Mouse (Mus musculus) olfactory bulb, adult 2 months (tissue): Measurements from ENCODE around the gene Slc52a3. TPM values are rescaled to one million over a fixed set of nuclear protein-coding genes. Genes with fewer than 3 reads are reported as not detected.
"Not testable (repeated sequence)": the region's sequence is repeated elsewhere in the genome, so short reads cannot be mapped to it uniquely, and the experiment has no call there.

ENCODE experiments used
- H3K27ac ChIP-seq: fragments of 200-500 bp; 2 replicates; pipeline ENCODE4 v1.5.1; 2012; ENCODE audit warnings: low read depth, low read length; ENCODE audit not compliant: insufficient read depth
- H3K4me1 ChIP-seq: fragments of 200-500 bp; 2 replicates; pipeline ENCODE4 v1.6.1; 2012; ENCODE audit warnings: low read length; ENCODE audit not compliant: control insufficient read depth, insufficient read depth
- H3K4me3 ChIP-seq: fragments of 200-500 bp; 2 replicates; pipeline ENCODE4 v1.5.1; 2012; ENCODE audit warnings: mild to moderate bottlenecking, low read depth, low read length, moderate library complexity; ENCODE audit not compliant: insufficient read depth
- CTCF ChIP-seq: fragments of 200-500 bp; IDR thresholded peaks from 2 replicates; pipeline ENCODE4 v1.5.1; 2012; ENCODE audit warnings: low read depth, mild to moderate bottlenecking, low read length, moderate library complexity; ENCODE audit not compliant: insufficient read depth
- POLR2A ChIP-seq: fragments of 200-500 bp; IDR thresholded peaks from 2 replicates; pipeline ENCODE4 v1.6.1; 2012; ENCODE audit warnings: mild to moderate bottlenecking, low read depth, low read length, moderate library complexity; ENCODE audit not compliant: insufficient read depth
- WGBS: fragments of 180-500 bp; shearing (Covaris S2); methylation state at CpG from one replicate; pipeline ENCODE4 v1.1.7; 2018; 5-methylcytosine and 5-hydroxymethylcytosine counted together
- polyA plus RNA-seq: library from polyadenylated mRNA; stranded (reverse); fragments of >200 nt; gene quantifications from 2 replicates; pipeline ENCODE4 v1.2.4, GENCODE M21; 2012; ENCODE audit warnings: low replicate concordance; ENCODE audit not compliant: missing spikeins, insufficient read depth, insufficient read length

Slc52a3 gene
- polyA plus RNA-seq, 1 experiment: not detected

DNA sequence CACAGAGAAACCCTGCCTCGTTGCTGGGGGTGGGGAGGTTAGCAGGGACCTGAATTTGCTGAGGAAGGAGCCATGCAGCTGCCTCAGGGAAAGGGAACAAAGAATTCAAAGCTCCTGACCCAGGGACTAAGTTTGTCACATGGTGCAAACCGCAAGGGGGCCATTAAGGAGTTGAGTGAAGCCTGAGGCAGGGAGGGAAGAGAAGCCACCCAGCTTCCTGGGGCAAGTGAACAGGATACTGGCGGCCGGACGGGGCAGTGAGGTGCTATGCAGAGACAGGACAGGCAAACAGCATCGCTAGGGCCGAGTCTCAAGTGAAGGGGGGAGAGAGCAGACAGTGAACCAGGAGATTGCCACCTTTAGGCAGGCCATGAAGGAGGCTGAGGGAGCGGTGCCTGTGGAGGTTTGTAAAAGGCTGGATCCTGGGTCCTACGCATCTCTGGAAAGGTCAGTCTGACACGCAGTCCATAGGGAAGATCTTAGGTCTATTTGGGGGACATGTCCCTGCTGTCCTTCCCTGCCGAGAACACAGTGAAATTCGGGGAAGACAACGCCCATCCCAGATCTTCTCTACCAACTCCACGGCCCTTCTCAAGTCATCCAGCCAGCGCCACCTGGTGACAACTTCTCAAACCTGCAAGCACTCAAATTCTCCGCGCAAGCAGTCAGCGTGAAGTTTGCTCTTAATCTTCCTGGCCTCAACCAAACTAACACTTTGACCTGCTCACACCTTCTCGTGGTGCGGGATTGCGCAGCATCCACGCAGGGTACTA, 1.8 kb upstream of the Slc52a3 start:
- H3K4me3 ChIP-seq: no peak overlapping the region
- WGBS: 13% methylated on average over 22 of the region's 22 CpGs
- H3K27ac ChIP-seq: no peak overlapping the region
- H3K4me1 ChIP-seq: 0 out of 2 replicates have a peak, but pooled peaks cover 2% of the 10 kb centered on the region
- TF ChIP-seq POLR2A (no peak), CTCF (peak; percentile 86)

GRCm38 (mm10) chr2:151997190-151997575, 872 bp downstream of the Slc52a3 start:
- H3K4me1 ChIP-seq, H3K4me3 ChIP-seq: not testable (repeated sequence)
- WGBS: 52% methylated on average over 2 of the region's 2 CpGs

DNA sequence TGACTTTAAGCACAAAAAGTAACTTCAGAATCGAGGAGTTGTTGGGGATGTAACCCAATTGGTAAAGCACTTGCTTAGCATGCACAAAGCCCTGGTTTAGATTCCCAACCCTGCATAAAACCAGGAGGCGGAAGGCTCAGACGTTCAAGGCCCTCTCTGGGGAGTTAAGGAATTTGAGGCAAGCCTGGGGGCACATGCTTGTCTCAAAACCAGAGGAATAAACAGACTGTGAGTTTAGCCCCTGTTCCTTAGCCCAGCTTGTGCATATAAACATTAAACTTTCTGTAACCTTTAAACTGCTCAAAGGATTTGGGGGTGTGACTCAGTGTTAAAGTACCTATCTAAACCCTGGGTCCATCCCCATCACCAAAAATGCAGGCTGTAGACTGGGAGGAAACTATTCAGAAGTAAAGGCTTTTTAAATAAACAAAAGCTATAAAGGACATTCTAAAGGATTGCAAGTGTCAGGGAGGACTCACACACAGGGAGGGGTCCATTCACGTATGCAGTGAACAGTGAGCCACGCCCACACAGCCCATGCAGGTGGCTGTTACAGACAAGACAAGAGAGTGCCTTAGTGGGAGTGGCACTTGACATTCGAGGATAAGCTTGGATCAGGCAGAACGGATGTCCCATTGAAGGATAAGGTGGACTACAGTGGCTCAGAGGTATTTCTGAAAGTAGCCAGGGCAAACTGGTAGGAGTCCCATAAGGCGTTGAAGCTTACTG, 1.6 kb downstream of the Slc52a3 start:
- TF ChIP-seq CTCF: no peak
- no peak for TF ChIP-seq POLR2A
- H3K27ac ChIP-seq: no peak overlapping the region
- WGBS: 66% methylated on average over 8 of the region's 8 CpGs
- no peak overlapping the region for H3K4me3 ChIP-seq
- H3K4me1 ChIP-seq: 0 out of 2 replicates have a peak, but pooled peaks cover 2% of the 10 kb centered on the region

More at GRCm38 (mm10) chr2:151997190-151997575, 872 bp downstream of the Slc52a3 start:
- H3K27ac ChIP-seq: not testable (repeated sequence)

DNA sequence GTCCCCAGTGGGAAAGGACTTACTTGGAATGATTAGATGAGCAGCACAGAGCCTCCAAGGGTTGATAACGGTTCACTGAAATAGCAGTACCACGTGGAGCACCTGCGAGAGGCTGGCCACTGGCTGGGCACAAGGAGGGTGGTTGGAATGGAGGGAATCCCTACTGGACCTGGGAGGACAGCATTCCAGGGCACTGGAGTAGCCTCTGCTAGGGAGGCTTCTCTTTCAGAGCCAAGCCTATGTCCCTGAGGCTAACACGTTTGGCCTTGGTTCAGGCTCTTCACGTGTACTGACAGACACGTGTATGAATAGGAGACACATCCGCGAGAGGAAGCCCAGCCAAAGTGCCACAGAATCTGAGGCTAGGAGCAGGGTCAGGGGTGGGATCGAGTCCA, 2.2 kb downstream of the Slc52a3 start:
- no peak overlapping the region for H3K27ac ChIP-seq
- WGBS: 81% methylated on average over 9 of the region's 9 CpGs
- TF ChIP-seq POLR2A (no peak), CTCF (no peak)
- H3K4me3 ChIP-seq: no peak overlapping the region
- H3K4me1 ChIP-seq: 0 out of 2 replicates have a peak, but pooled peaks cover 2% of the 10 kb centered on the region

GRCm38 (mm10) chr2:151998932-151999331, 2.6 kb downstream of the Slc52a3 start:
- no peak overlapping the region for H3K4me3 ChIP-seq
- TF ChIP-seq POLR2A (no peak), CTCF (no peak)
- WGBS: 90% methylated on average over 4 of the region's 4 CpGs
- 0 out of 2 replicates have a peak, but pooled peaks cover 2% of the 10 kb centered on the region for H3K4me1 ChIP-seq
- no peak overlapping the region for H3K27ac ChIP-seq

DNA sequence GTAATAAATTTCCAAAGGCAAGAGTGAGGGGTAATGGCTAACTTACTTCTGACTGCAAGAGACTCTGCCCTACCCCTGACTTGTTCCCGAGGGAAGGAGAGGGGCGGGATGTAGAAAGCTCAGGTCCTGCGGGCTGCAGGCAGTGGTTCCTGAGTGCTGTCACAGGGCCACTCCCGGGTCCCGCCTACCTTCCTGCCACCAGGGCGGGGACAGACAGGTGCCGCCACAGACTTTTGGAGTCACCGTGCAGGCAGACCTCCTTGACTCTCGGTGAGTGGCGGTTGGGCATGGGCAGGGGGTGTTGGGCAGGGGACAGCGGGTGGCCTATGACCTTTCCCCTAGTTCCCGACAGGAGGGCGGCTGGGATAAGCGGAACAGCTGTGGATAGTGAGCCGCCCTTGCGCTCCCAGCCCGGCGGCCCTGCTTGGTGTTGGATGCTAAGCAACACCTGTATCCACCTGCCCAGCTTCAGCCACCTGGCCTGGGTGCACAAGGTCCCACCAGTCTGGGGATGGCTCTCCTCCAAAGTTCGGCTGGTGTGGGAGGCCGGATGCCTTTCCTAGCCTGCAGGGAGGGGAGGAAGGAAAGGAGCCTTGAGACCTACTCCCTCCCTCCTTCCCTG, 3.5 kb downstream of the Slc52a3 start:
- H3K4me1 ChIP-seq: 0 out of 2 replicates have a peak, but pooled peaks cover 5% of the 10 kb centered on the region
- H3K4me3 ChIP-seq: no peak overlapping the region
- WGBS: 38% methylated on average over 20 of the region's 20 CpGs
- no peak for TF ChIP-seq POLR2A
- no peak for TF ChIP-seq CTCF
- H3K27ac ChIP-seq: no peak overlapping the region

DNA sequence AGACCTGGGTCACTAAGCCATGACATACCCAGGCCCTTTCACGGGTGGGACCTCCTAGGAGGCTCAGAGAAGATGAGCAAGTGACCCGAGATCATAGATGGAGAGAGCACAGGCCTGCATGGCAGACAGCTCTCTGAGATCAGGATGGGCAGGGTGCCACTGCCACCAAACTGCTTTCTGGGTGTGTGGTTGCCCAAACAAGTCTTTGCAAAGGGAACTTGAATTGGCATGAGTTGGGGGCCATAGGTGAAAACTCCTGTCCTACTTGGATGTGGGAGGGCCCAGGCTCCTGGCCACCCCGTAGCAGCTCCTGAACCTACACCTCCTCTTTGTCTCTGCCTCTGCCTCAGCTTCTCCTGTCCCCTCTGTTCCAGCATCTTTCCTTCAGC, 4.0 kb downstream of the Slc52a3 start:
- Histone ChIP-seq H3K27ac (no peak overlapping the region), H3K4me3 (no peak overlapping the region), H3K4me1 (0 out of 2 replicates have a peak, but pooled peaks cover 3% of the 10 kb centered on the region)
- TF ChIP-seq POLR2A (no peak), CTCF (no peak)
- WGBS: 62% methylated on average over 3 of the region's 3 CpGs

DNA sequence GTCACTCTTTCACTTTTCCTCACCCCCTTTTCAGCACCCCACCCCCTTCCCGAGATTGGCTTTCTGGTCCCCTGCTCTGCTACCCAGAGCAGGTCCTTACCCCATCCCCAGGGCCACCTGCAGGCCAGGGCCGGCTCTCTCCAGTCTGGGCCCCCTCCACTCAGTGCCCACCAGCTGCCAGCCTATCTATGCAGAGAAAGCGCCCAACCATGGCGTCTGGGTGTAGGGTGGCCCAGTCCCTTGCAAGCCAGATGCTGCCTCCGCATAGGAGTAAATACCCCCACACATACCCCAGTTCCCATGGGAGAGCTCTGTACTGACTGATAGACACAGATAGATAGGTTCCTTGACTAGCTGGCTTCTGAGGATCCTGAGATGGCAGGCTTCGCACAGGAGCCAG, 4.4 kb downstream of the Slc52a3 start:
- TF ChIP-seq CTCF: no peak
- no peak for TF ChIP-seq POLR2A
- H3K4me1 ChIP-seq: 0 out of 2 replicates have a peak, but pooled peaks cover 3% of the 10 kb centered on the region
- H3K27ac ChIP-seq: no peak overlapping the region
- no peak overlapping the region for H3K4me3 ChIP-seq
- 82% methylated on average over 6 of the region's 6 CpGs for WGBS

- 80% methylated on average over 6 of the region's 6 CpGs for WGBS
- Histone ChIP-seq H3K4me1 (peaks cover 3% of the 10 kb centered on the region; the same call in 1 of the 2 replicates), H3K27ac (no peak overlapping the region), H3K4me3 (no peak overlapping the region)
- TF ChIP-seq POLR2A (no peak), CTCF (no peak)
These were observed 6.2 kb downstream of the Slc52a3 start for GRCm38 (mm10) chr2:152002529-152002928.
